Mouse (Mus musculus): ENCODE results near the gene Dlg4.
"Not testable (repeated sequence)": the region's sequence is repeated elsewhere in the genome, so short reads cannot be mapped to it uniquely, and the experiment has no call there.

Gene Dlg4

DNA sequence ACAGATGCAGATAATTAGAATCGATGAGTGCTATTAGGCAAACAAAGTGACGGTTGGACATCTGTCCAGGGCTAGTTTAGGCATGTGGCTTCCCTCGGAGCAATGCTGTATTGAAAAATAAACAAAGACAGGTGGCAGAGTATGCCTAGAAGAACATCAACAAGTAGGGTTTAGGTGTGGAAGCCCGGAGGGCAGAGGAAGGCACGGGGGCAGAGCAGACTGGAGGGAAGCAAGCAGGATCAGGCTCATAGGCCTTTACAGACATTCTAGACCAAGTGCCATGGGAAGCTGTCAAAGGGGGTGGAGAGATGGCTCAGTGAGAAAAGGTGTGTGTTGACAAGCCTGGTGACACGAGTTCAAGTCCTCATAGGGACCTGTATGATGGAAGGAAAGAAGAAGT is 32.6 kb downstream of the Dlg4 start:
- no peak for DNase-seq (ENCODE audit: low read depth)

- DNase-seq (ENCODE audit: low read depth): peak; percentile 64
Measured at GRCm38 (mm10) chr11:70049816-70050215, 33.1 kb downstream of the Dlg4 start.

- DNase-seq (ENCODE audit: low read depth): no peak
Measured at GRCm38 (mm10) chr11:70053156-70053555, 36.4 kb downstream of the Dlg4 start.

GRCm38 (mm10) chr11:70053898-70054570 is 37.3 kb downstream of the Dlg4 start, which contains the start of gene Asgr1:
Asgr1 (plus strand) TSS chr11:70054085.
- no peak for DNase-seq (ENCODE audit: low read depth)

DNA sequence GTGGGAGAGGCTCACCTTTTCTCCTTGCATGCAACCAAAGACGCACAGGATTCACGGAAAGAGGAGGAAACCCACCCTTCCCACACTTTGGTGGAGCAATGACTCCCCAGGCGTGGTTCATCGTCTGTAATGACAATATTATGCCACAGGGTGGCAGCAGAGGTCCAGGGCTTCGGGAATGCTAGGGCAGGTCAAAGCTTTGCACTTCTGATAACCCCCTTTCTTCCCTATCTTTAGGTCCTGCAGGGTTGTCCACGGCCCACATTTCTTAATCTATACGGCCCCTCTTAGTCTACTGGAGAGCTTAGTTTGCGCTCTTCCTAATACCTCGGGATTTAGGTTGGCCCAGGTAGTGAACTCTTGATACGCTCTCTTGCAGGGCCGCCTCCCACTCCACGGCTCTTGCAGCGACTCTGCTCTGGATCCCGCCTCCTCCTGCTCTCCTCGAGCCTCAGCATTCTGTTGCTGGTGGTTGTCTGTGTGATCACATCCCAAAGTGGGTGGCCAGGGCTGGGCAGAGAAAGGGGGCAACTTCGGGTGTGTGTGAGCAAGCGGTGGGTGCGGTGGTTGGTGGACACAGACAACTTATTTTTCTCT is 39.0 kb downstream of the Dlg4 start:
- DNase-seq (ENCODE audit: low read depth): peak; percentile 84

DNA sequence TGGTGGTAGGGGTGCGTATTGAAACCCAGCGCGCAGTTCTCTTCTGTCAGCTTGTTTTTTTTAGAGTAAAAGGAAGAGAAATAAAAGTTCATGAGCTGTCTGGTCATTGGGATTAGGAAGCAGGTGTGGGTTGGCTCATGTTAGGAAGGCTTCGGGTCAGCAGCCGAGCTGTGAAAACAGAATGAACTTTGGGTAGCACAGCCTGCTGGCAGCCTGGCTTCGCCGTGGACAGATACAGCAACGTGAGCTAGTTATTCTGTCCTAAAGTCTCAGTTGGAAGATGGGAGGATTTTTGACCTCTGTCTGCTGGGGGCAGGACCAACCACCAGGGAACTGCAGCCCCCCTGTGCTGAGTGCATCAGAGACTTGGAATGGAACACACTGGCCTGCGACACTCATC is 41.1 kb downstream of the Dlg4 start:
- DNase-seq (ENCODE audit: low read depth): no peak

- DNase-seq (ENCODE audit: low read depth): no peak
Measured at GRCm38 (mm10) chr11:70059930-70060329, 43.2 kb downstream of the Dlg4 start.

DNA sequence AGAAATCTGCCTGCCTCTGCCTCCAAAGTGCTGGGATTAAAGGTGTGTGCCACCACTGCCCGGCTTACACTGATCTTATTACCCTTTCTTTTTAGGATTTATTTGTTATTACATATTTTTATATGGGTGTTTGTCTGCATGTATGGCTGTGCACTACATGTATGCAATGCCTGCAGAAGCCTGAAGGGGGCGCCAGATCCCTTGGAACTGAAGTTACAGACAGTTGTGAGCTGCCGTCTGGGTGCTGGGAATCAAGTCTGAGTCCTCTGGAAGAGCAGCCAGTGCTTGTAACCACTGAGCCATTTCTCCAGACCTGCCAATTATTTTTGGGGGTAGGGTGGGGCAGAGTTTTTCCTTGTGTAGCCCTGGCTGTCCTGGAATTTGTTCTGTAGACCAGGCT is 46.3 kb downstream of the Dlg4 start:
- no peak for DNase-seq (ENCODE audit: low read depth)

DNA sequence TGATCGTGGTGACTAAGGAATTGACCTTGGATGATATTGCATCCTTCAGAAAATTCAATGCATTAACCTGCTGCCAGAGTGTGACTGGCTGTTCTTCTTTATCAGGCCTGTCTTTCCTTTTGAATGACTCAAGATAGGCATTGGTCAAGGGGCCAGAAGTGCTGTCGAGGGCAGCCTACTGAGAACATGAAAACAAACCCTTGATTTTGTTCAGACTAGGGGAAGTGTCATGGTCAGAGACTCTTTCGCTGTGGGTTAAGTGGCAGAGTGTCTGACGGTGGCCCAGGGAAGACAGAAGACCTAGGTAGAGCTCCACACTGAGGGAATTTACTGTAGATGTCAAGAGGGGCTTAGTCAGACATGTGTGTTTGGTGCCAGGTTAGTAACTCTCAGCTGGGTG is 50.0 kb downstream of the Dlg4 start:
- no peak for DNase-seq (ENCODE audit: low read depth)

GRCm38 (mm10) chr11:70068245-70068644 is 51.5 kb downstream of the Dlg4 start:
- no peak for DNase-seq (ENCODE audit: low read depth)

- DNase-seq (ENCODE audit: low read depth): no peak
Measured at GRCm38 (mm10) chr11:70070057-70070456, 53.3 kb downstream of the Dlg4 start.

DNA sequence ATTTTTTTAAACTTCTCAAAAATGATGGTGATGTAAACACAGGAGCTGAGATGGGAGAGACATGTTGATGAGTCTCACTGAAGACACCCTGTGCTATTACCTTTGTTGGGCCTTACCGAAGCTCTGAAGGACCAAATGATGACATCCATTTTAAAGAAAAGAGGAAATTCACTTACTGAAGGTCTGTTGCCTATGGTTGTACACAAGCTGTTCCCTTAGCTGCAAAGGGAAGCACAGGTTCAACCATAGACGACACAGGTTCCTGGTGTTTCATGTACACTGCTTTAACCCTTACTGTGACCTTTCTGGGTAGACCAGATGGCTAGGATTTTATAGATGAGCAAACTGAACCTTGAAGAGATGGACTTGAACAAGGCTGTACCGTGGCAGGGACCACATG is 53.9 kb downstream of the Dlg4 start:
- DNase-seq (ENCODE audit: low read depth): not testable (repeated sequence)

DNA sequence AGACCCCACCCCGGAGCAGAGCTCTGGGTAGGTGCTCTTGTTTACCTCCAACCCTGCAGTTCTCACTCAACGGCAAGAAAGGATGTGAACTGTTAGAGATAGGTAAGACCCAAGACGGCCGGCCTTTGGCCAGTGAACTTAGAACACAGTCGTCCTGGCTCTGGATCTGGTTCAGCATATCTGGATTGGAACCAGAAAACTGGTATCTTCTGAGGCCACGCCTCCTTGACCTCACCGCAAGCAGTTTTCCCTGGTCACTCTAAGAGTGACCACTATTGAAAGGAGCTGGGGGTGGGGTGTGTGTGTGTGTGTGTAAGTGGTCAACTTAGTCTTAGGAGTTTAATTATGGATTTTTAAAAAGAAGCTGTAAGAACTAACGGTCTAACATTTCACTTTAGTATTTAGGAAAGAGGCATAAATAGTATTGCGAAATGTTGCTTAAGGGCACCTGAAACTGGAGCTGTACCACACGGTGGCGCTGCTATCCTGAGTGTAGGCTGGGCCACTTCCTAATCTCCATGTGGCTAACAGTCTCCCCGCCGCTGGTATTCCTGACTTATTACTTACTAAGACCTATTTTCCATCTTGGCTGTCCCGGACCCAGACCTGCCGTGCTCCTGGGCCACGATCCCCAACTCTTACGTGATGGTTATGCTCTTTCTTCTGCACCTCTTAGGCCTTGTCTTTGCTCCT is 57.8 kb downstream of the Dlg4 start:
- DNase-seq (ENCODE audit: low read depth): peak; percentile 71

DNA sequence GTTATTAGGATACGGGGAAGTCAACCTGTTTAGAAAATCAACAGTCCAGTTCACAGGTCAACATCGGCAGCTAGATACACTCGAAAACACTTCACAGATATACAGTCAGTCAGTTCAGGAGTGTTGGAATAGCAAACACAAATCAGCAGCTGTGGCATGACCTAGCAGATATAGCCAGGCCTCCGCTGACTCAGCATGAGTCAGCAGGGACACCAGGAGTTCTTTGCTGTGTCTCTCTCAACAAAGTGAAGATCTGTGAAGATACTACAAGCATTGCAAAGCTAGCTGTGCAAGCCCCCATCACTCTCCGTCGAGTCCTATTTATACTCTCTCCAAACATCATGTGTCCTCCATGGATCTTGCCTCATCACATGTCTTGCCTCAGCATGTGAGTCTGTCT is 58.8 kb downstream of the Dlg4 start:
- no peak for DNase-seq (ENCODE audit: low read depth)

DNA sequence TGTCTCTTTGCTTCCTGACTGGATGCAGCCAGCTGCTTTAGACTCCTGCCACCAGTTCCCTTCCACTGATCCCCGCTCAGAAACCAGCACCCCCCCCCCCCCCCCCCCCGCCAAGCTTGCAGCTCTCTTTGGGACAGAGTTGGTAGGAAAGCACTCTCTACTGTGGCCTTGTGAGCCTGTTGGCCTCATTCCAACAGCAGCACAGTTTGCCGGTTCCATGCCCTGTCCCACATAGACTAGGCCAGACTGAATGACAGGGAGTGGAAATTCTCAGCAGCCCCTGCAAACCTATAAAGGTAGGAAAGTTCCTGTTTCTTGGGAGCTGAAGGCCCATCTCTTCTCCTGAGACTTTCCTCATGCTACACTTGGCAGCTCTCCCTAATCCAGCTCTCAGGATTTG is 60.7 kb downstream of the Dlg4 start:
- no peak for DNase-seq (ENCODE audit: low read depth)

- DNase-seq (ENCODE audit: low read depth): no peak
Measured at GRCm38 (mm10) chr11:70079175-70079574, 62.4 kb downstream of the Dlg4 start.

DNA sequence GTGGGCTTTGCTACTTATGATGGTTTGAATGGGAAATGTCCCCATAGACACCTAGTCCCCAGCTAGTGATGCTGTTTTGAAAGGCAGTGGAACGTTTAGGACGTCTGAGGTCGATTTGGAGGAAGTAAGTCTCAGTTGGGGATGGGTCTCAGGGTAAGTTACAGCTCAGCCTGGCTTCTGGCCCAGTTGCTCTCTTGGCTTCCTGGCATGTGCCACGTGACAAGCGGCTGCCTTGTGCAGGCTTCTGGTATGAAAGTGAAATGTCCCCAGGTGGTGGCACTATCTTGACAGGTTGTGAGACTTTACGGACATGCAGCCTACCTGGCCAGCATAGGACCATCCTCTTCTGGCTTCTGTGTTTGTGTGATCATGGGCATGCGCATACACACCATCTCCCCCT is 63.2 kb downstream of the Dlg4 start:
- DNase-seq (ENCODE audit: low read depth): peak; percentile 57

- peak; percentile 14 for DNase-seq (ENCODE audit: low read depth)
Measured at GRCm38 (mm10) chr11:70080803-70081590, 64.3 kb downstream of the Dlg4 start.

GRCm38 (mm10) chr11:70084563-70084962 is 67.8 kb downstream of the Dlg4 start:
- peak; percentile 21 for DNase-seq (ENCODE audit: low read depth)

GRCm38 (mm10) chr11:70091986-70092783 is 75.4 kb downstream of the Dlg4 start, which contains the start of gene Asgr2:
Asgr2 (plus strand) TSS chr11:70092644.
- no peak for DNase-seq (ENCODE audit: low read depth)

Data from induced T-regulatory cell, adult 2 months (primary cell).